Mouse (Mus musculus): ENCODE results near the gene Dnajb8. TPM values are rescaled to one million over a fixed set of nuclear protein-coding genes. Genes with fewer than 3 reads are reported as not detected.
A peak's percentile ranks its signal among the peaks of the same experiment; 100 is the strongest.

Gene Dnajb8
- polyA plus RNA-seq, 1 experiment from 2014 or later: not detected

- Histone ChIP-seq H3K4me1 (peaks cover 71% of the 10 kb centered on the region), H3K4me3 (peak overlapping the region; percentile 56), H3K9me3 (no peaks in the 10 kb centered on the region), H3K27me3 (peaks cover 100% of the 10 kb centered on the region), H3K36me3 (peaks cover 5% of the 10 kb centered on the region; the same call in 1 of the 2 replicates), H3K9ac (peak overlapping the region; percentile 76), H3K4me2 (peak overlapping the region; percentile 76), H3K27ac (0 out of 2 replicates have a peak overlapping the region, but pooled peaks have one; percentile 4)
- 7% methylated on average over 50 of the region's 50 CpGs for whole genome bisulfite sequencing
- no peak for ATAC-seq (ENCODE audit: insufficient number of reproducible peaks, insufficient read depth, low FRiP score, low TSS enrichment, low read depth)
Measured at GRCm38 (mm10) chr6:88199718-88200692, 22.1 kb upstream of the Dnajb8 start.

- no peak for ATAC-seq (ENCODE audit: insufficient number of reproducible peaks, insufficient read depth, low FRiP score, low TSS enrichment, low read depth)
- Histone ChIP-seq H3K27me3 (peaks cover 100% of the 10 kb centered on the region), H3K4me1 (peaks cover 77% of the 10 kb centered on the region), H3K9me3 (no peaks in the 10 kb centered on the region), H3K4me2 (peak overlapping the region; percentile 76), H3K9ac (peak overlapping the region; percentile 76), H3K36me3 (peaks cover 6% of the 10 kb centered on the region; the same call in 1 of the 2 replicates), H3K27ac (peak overlapping the region; percentile 23; the same call in 1 of the 2 replicates), H3K4me3 (peak overlapping the region; percentile 56)
- WGBS: 15% methylated on average over 20 of the region's 20 CpGs
Measured at GRCm38 (mm10) chr6:88200693-88201609, 21.1 kb upstream of the Dnajb8 start.

- peak overlapping the region; percentile 76 for H3K9ac ChIP-seq
- H3K27ac ChIP-seq: peak overlapping the region; percentile 23; the same call in 1 of the 2 replicates
- 17% methylated on average over 15 of the region's 15 CpGs for WGBS
- peaks cover 99% of the 10 kb centered on the region for H3K27me3 ChIP-seq
- H3K4me1 ChIP-seq: peaks cover 66% of the 10 kb centered on the region
- H3K4me3 ChIP-seq: peak overlapping the region; percentile 56
- ATAC-seq (ENCODE audit: insufficient number of reproducible peaks, insufficient read depth, low FRiP score, low TSS enrichment, low read depth): no peak
- no peaks in the 10 kb centered on the region for H3K9me3 ChIP-seq
- H3K36me3 ChIP-seq: peaks cover 6% of the 10 kb centered on the region; the same call in 1 of the 2 replicates
- peak overlapping the region; percentile 76 for H3K4me2 ChIP-seq
Measured at GRCm38 (mm10) chr6:88201926-88202700, 20.0 kb upstream of the Dnajb8 start.

GRCm38 (mm10) chr6:88202921-88203690, 19.0 kb upstream of the Dnajb8 start:
- H3K4me2 ChIP-seq: peak overlapping the region; percentile 76
- 2% methylated on average over 24 of the region's 24 CpGs for WGBS
- peak overlapping the region; percentile 63 for H3K27ac ChIP-seq
- peaks cover 6% of the 10 kb centered on the region; the same call in 1 of the 2 replicates for H3K36me3 ChIP-seq
- H3K4me3 ChIP-seq: peak overlapping the region; percentile 56
- peaks cover 56% of the 10 kb centered on the region for H3K4me1 ChIP-seq
- ATAC-seq (ENCODE audit: insufficient number of reproducible peaks, insufficient read depth, low FRiP score, low TSS enrichment, low read depth): no peak
- no peaks in the 10 kb centered on the region for H3K9me3 ChIP-seq
- H3K9ac ChIP-seq: peak overlapping the region; percentile 76
- H3K27me3 ChIP-seq: peaks cover 97% of the 10 kb centered on the region

- Histone ChIP-seq H3K27ac (peak overlapping the region; percentile 63), H3K9ac (peak overlapping the region; percentile 76), H3K4me2 (peak overlapping the region; percentile 76), H3K36me3 (peaks cover 6% of the 10 kb centered on the region; the same call in 1 of the 2 replicates), H3K9me3 (no peaks in the 10 kb centered on the region), H3K4me3 (peak overlapping the region; percentile 56), H3K4me1 (peaks cover 48% of the 10 kb centered on the region), H3K27me3 (peaks cover 94% of the 10 kb centered on the region)
- WGBS: 15% methylated on average over 10 of the region's 10 CpGs
- ATAC-seq (ENCODE audit: insufficient number of reproducible peaks, insufficient read depth, low FRiP score, low TSS enrichment, low read depth): no peak
Measured at GRCm38 (mm10) chr6:88203791-88204405, 18.2 kb upstream of the Dnajb8 start.

- Histone ChIP-seq H3K27me3 (peaks cover 88% of the 10 kb centered on the region), H3K36me3 (peaks cover 6% of the 10 kb centered on the region; the same call in 1 of the 2 replicates), H3K4me2 (peak overlapping the region; percentile 76), H3K27ac (peak overlapping the region; percentile 62), H3K4me3 (peak overlapping the region; percentile 56), H3K9ac (peak overlapping the region; percentile 61), H3K4me1 (peaks cover 40% of the 10 kb centered on the region), H3K9me3 (no peaks in the 10 kb centered on the region)
- 15% methylated on average over 25 of the region's 25 CpGs for WGBS
- no peak for ATAC-seq (ENCODE audit: insufficient number of reproducible peaks, insufficient read depth, low FRiP score, low TSS enrichment, low read depth)
Measured at GRCm38 (mm10) chr6:88204531-88205385, 17.3 kb upstream of the Dnajb8 start.

- no peak overlapping the region; the same call in 1 of the 2 replicates for H3K27ac ChIP-seq
- 26% methylated on average over 7 of the region's 7 CpGs for WGBS
- H3K27me3 ChIP-seq: peaks cover 83% of the 10 kb centered on the region
- H3K4me3 ChIP-seq: peak overlapping the region; percentile 56; the same call in 1 of the 2 replicates
- H3K4me1 ChIP-seq: peaks cover 34% of the 10 kb centered on the region
- H3K9me3 ChIP-seq: no peaks in the 10 kb centered on the region
- H3K4me2 ChIP-seq: peak overlapping the region; percentile 76
- no peak for ATAC-seq (ENCODE audit: insufficient number of reproducible peaks, insufficient read depth, low FRiP score, low TSS enrichment, low read depth)
- peaks cover 6% of the 10 kb centered on the region; the same call in 1 of the 2 replicates for H3K36me3 ChIP-seq
- H3K9ac ChIP-seq: 0 out of 2 replicates have a peak overlapping the region, but pooled peaks have one; percentile 61
Measured at GRCm38 (mm10) chr6:88205386-88205700, 16.7 kb upstream of the Dnajb8 start.

GRCm38 (mm10) chr6:88205937-88206336, 16.1 kb upstream of the Dnajb8 start:
- Histone ChIP-seq H3K27me3 (peaks cover 77% of the 10 kb centered on the region), H3K4me2 (peak overlapping the region; percentile 76; the same call in 1 of the 2 replicates), H3K4me1 (peaks cover 34% of the 10 kb centered on the region), H3K9ac (0 out of 2 replicates have a peak overlapping the region, but pooled peaks have one; percentile 36), H3K9me3 (no peaks in the 10 kb centered on the region), H3K27ac (peak overlapping the region; percentile 44), H3K4me3 (no peak overlapping the region), H3K36me3 (peaks cover 6% of the 10 kb centered on the region; the same call in 1 of the 2 replicates)
- WGBS: 17% methylated on average over 9 of the region's 9 CpGs
- no peak for ATAC-seq (ENCODE audit: insufficient number of reproducible peaks, insufficient read depth, low FRiP score, low TSS enrichment, low read depth)

- Histone ChIP-seq H3K4me1 (peaks cover 32% of the 10 kb centered on the region), H3K27me3 (peaks cover 70% of the 10 kb centered on the region), H3K36me3 (peaks cover 6% of the 10 kb centered on the region; the same call in 1 of the 2 replicates), H3K4me3 (no peak overlapping the region; the same call in 1 of the 2 replicates), H3K9ac (0 out of 2 replicates have a peak overlapping the region, but pooled peaks have one; percentile 36), H3K27ac (peak overlapping the region; percentile 44; the same call in 1 of the 2 replicates), H3K9me3 (no peaks in the 10 kb centered on the region), H3K4me2 (peak overlapping the region; percentile 76; the same call in 1 of the 2 replicates)
- no peak for ATAC-seq (ENCODE audit: insufficient number of reproducible peaks, insufficient read depth, low FRiP score, low TSS enrichment, low read depth)
- WGBS: 53% methylated on average over 7 of the region's 7 CpGs
Measured at GRCm38 (mm10) chr6:88206566-88206965, 15.5 kb upstream of the Dnajb8 start.
